Mouse (Mus musculus): ENCODE data around the gene Tbc1d7.

The Tbc1d7 gene

DNA sequence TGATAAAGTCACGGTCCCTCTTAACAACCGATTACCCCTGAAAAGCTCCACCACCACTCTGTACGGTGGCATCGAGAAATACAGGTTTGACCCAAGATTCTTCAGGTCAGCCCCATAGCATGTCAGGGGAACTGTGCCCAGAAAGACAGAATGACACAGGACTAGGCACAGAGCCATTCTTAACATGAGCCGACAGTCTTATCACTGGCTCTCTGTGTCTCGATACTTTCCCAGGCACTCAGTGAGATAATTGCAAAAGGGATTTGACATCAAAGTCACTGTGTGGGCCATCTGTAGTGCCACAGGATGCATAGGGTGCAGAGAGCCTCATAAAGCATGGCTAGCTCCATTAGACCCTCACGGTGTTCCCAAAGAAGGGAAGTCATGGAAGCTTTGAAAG is 37.9 kb downstream of the Tbc1d7 start:
- no peak for DNase-seq (ENCODE audit: low spot score)

DNA sequence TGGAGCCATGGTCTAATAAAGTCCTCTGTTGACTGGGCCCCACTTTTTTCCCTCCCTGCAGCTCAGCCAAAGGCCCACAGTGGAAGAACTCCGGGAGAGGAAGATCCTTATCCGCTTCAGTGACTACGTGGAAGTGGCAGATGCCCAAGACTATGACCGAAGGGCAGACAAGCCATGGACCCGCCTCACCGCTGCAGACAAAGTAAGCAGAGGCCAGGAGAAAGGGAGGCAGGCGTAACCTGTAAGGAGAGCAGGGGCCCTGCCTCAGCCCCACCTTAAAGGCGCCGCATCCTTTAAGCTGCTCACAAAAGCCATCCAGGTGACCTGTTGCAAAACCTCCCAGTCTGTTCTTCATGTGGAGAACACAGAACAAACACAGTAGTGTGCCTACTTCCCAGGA is 38.4 kb downstream of the Tbc1d7 start:
- DNase-seq (ENCODE audit: low spot score): no peak

DNA sequence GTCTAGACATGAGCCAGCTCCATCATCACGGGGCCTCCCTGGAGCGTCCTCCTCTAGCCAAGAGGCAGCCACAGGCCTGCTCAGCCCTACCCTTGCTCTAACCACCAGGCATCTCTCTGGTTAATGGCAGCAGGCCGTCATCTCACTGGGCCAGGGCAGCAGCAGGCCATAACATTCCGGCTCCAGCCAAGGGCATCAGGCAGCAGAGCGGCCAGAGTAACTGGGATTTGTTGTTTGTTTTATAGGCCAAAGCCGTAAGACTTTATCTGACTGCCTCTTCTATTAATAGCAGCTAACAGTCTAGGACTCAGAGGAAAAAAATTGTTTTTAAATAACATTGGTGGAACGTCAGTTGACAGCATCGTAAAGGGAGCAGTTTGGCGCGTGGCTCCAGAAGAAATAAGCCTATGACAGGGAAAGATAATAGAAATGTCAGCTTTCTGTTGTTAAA is 39.5 kb downstream of the Tbc1d7 start:
- DNase-seq (ENCODE audit: low spot score): no peak

DNA sequence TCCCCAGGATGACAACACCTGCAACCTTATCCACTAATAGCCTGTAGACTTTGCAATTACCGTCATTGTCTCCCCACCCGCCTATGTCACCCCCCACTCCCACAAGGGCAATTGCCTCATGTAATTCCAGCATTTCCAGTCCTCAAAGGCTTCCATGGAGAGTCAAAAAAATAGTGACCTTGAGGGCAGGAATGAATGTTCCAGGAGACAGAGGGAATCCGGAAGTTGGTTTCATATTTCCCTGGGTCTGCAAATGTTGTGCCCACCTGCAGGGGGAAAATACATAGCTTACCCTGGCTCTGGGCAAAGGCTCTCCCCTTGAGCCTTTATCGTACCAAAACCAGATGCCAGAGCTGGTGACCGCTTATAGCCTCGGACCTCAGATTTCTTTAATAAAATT is 41.1 kb downstream of the Tbc1d7 start:
- DNase-seq (ENCODE audit: low spot score): no peak

DNA sequence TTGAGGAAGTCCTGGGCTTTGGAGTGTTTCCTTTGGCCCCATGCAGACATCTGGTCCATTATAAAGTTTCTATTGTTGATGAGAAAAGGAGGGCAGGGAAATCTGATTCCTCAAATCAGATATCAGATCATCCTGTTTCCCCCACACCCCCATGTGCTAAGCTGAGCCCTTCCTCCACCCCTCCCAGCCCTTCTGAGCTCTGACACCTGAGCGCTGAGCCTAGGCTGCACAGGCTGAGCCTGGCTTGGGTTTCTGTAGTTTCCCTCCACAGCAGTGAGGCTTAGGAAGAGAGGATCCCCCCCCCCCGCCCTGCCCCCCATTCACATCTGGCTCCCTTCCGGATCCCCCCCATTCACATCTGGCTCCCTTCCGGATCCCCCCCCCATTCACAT is 46.6 kb downstream of the Tbc1d7 start:
- DNase-seq (ENCODE audit: low spot score): no peak

DNA sequence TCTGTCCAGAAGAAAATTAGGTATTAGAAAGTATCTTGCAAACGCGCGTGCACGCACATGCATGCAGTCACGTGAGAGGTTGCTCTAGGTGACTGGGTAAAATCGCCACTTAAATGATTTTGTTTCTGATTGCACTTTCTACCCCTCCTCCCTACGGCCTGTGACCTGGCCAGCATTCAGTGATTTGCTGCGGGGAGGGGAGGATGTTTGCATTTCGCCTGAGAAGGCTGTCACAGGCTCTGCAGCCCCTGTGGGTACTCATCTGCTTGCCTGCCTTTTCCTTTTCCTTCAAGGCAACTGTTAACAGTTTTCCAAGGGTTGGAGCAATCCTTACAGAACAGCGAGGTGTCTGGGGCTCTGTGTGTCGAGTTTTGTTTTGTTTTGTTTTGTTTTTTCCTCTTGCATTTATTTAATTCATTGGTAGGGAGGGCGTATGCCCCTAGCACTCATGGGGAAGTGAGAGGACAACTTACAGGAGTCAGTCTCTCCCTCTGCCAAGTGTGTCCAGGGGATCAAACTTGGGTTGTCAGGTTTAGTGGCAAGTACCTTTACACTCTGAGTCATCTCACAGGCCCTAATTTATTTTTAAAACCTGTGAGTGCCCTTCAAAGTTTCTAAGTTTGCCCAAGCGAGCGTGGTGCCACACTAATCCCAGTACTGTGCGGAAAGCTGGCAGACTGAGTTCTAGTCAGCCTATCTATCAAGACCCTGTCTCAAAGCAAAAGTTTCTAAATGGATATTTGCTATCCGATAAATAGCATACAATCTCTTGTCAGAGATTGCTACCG is 47.2 kb downstream of the Tbc1d7 start:
- DNase-seq (ENCODE audit: low spot score): no peak

DNA sequence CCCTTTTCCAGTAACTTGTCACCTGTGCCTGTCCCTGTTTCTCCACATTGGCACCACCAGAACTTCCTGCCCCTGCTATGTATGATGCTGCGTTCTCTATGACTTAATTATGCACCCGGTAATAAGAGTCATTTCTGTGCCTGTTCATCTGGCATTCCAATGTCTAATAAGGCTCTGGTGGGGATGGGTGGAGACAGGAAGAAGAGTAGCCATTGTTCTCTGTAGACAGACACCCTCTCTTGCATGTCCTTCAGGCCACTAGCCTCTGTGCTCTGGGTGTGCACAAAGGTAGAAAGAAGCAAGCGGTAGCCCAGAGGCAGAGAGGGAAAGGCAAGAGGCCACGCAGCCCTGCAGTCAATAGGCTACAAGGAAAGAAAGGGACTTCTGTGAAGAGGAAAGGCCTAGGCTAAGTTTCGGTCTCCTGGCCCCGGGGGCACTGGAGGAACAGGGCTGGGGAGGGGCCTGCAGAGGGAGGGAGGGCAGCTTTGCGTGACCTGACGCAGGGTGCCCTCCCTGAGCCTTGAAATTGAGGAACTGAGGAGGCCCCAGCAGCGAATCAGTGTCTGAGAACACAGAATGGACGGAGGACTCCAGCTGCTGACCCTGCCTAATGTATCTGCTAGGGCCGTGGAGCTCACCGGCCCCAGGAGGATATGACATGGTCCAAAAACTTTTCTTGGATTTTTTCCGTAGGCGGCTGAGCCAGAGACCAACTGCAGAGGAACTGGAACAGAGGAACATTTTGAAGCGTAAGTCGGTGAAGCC is 48.8 kb downstream of the Tbc1d7 start:
- no peak for DNase-seq (ENCODE audit: low spot score)

DNA sequence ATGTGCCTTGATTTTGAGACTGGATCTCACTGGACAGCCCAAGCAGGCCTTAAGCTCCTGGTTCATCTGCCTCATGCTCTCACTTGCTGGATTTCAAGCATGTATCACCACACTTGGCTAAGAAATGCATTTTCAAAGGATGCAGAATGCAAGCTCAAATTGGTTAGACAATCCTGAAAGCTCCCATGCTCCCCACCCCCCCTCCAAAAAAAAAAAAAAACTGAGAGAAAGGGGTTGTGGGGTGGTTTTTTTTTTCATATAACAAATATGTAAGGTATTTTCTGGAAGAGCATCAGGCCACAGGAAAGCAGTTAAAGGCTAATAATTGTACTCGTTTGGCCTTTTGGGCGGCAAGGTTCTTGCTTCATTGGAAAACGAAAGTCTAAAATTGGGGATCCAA is 58.2 kb downstream of the Tbc1d7 start:
- DNase-seq (ENCODE audit: low spot score): no peak

DNA sequence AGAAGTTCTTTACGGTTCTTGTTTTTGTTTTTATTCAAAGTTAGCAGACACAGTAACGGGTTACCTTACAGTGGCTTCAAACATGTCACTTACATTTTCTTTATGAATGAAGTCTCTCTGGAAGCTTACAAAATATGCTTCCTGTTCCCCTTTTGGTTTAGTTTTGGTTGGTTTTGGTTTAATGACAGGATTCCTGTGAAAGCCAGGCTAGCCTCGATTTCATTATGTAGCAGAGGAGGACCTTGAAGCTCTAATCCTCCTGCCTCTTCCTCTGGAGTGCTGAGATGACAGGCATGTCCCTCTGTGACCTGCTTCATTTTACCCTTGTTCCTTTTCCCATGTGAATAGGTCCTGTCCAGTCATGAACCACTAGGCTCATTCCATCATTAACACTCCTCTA is 58.6 kb downstream of the Tbc1d7 start:
- no peak for DNase-seq (ENCODE audit: low spot score)

DNA sequence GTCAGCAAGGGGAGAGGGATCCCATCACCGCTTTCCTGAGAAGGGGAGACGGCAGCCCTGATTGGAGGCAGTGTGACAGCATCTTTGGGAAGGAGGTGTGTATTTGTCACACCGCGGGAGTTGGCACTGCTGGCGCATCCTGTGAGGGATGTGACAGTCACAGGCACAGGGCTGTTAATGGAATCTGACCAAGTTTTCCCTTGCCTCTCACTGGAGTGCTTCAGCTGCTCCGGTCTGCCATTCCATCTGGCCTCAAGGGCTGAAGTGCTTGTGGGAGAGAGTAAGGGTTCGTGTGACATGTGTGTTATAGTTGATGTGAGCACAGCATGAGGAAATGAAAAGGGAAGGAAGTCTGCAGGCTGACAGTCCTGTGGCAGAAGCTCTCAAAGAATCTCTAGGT is 59.0 kb downstream of the Tbc1d7 start:
- no peak for DNase-seq (ENCODE audit: low spot score)

DNA sequence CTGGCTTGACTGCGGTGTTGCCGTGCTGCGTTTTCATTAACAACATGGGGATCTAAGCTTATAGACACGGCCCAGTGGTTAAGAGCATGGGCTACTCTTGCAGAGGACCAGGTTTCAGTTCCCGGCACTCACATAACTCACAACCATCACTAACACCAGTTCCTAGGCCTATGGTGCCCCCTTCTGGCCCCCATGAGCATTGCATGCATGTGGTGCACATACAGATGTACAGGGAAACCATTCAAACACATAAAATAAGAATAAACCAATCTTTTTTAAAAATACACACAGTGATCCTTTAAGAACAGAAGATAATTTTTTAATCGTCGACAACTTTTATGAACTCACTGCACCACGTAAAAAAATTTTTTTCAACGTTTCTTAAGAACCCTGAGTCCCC is 66.8 kb downstream of the Tbc1d7 start:
- DNase-seq (ENCODE audit: low spot score): no peak

DNA sequence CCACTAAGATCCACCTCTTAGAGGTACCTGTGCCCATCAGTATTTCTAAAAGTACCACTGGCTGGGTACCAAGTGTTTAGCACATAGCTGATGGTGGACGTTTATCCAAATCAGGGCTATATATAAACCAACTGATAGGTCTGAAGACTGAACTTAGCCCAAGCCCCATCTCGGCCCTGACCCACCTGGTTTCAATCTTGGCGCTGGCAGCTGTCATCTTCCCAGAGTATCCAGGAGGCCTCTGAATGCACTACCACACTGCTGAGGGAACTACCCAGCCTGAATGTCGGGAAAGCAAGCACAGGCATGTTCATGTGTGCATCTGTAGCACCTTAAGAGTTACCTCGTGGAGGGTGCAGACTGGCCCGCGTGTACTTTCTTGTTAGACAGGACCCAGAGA is 68.4 kb downstream of the Tbc1d7 start:
- DNase-seq (ENCODE audit: low spot score): no peak

Measured in lung, postnatal 25 days (tissue).